Mouse (Mus musculus) activated CD4-positive, CD25-positive, alpha-beta regulatory T cell, adult 4 months (primary cell): ENCODE data around the gene Hdgfl2. TPM values are rescaled to one million over a fixed set of nuclear protein-coding genes. Genes with fewer than 3 reads are reported as not detected.
"Not testable (repeated sequence)": the region's sequence is repeated elsewhere in the genome, so short reads cannot be mapped to it uniquely, and the experiment has no call there.

Experiments used
- ATAC-seq: one replicate; pipeline ENCODE4 v1.8.0; 2017
- polyA plus RNA-seq, 2 experiments: library from polyadenylated mRNA; unstranded; fragments of 100-300 nt; shearing (Covaris generic); gene quantifications; one replicate each; pipeline ENCODE4 v1.2.1; 2017

Gene Hdgfl2
- polyA plus RNA-seq, 2 experiments from 2014 or later, result 35.7 to 44.6 TPM

GRCm38 (mm10) chr17:56062081-56062480, 17.4 kb upstream of the Hdgfl2 start:
- no peak for ATAC-seq

DNA sequence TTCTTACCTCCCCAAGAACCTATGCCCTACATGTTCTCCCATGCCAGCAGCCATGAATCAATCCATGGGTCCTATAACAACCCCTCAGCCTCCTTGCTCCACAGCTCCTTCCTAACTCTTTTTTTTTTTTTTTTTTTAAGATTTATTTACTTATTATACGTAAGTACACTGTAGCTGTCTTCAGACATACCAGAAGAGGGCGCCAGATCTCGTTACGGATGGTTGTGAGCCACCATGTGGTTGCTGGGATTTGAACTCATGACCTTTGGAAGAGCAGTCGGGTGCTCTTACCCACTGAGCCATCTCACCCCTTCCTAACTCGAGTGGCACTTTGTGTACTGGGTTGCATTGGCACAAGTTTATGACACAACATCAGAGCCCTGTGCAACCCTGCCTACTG, 13.7 kb upstream of the Hdgfl2 start:
- ATAC-seq, result not testable (repeated sequence)

DNA sequence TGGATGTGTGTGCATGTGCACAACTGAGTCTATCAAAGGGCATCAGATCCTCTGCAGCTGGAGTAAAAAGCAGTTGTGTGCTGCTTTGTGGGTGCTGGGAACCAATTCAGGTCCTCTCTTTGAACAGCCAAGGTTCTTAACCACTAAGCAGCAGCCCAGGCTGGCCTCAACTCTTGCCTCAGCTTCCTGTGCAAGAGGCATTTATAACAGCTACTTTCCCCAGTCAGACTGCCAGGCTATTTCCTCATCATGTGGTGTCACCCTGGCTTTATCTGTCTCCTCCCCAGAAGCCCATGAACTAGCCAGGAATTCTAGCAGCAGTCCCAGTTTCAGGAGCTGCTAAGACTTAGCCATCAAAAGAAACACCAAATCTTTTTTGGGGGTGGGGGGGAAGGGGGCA, 13.0 kb upstream of the Hdgfl2 start:
- ATAC-seq, result no peak

DNA sequence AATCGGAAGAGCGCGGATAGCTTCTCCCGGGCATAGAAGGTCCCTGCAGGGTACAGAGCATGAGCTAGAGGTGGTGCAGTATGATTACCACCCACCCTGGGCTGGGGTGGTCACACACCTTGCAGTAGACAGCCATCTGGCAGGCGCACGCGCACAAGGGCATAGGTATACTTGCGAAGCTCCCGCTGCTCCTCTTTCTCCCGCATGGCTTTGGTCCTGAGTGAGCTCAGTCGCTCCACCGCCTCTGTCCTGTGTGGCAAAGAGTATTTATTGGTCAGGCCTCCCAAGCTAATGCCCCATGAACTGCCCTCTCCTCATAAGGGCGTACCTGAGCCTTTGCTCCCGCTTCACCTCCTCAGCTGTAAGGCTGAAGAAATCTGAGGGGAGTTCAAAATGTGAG, 10.4 kb upstream of the Hdgfl2 start:
- ATAC-seq, result no peak

GRCm38 (mm10) chr17:56071126-56071525, 8.3 kb upstream of the Hdgfl2 start:
- ATAC-seq, result no peak

- ATAC-seq, result no peak
Measured at GRCm38 (mm10) chr17:56072243-56072642, 7.2 kb upstream of the Hdgfl2 start.

GRCm38 (mm10) chr17:56074097-56074826, 5.2 kb upstream of the Hdgfl2 start:
- no peak for ATAC-seq

- ATAC-seq, result peak; percentile 49
Measured at GRCm38 (mm10) chr17:56074827-56075208, 4.6 kb upstream of the Hdgfl2 start, which contains the start of gene Ubxn6. Gene Ubxn6 (minus strand): TSS chr17:56075028.

DNA sequence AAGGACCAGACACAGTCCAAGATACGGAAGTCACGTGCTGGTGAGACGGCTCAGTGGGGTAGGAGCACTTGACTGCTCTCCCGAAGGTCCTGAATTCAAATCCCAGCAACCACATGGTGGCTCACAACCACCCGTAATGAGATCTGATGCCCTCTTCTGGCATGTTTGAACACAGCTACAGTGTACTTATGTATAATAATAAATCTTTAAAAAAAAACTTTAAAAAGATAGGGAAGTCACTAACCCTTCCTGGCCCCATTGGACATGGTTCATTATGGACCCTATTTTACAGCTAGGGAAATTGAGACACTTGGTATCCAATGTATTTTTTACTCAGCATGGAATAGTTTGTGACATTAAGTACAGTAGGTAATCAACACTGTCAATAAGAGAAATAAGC, 1.9 kb upstream of the Hdgfl2 start:
- no peak for ATAC-seq

DNA sequence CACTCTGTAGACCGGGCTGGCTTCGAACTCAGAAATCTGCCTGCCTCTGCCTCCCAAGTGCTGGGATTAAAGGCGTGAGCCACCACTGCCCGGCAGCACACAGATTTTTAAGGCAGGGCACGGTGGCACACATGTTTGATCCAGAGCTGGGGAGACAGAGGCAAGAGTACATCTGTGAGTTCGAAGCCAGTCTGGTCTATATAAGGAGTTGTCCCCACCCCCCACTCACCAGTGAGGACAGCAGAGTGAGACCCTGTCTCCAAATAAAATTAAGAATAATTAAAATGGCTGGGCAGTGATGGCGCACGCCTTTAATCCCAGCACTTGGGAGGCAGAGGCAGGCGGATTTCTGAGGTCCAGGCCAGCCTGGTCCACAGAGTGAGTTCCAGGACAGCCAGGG, 1.1 kb upstream of the Hdgfl2 start:
- not testable (repeated sequence) for ATAC-seq

DNA sequence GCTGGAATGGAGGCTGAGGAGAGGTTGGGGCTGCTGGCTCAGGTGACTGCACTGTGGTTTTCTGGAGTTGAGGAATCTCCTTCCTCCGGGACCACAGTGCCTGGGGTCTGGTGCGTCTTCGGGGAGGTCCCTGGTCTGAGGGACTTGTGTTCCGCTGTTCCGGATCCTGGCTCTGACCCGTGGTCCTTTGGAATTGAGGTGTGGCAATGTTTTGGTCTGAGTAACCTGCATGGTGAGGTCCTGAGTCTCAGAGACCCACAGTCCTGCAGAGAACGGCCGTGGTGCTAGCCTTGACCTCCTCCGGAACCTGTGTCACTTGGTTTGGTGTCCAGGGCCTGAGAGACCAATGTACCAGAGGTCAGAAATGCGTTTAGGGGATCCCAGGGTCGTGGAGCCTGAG, 487 bp downstream of the Hdgfl2 start:
- ATAC-seq, result no peak

- ATAC-seq, result no peak
Measured at GRCm38 (mm10) chr17:56080781-56081585, 1.5 kb downstream of the Hdgfl2 start.

- no peak for ATAC-seq
Measured at GRCm38 (mm10) chr17:56092312-56092711, 12.9 kb downstream of the Hdgfl2 start.

- ATAC-seq, result no peak
Measured at GRCm38 (mm10) chr17:56092794-56093193, 13.4 kb downstream of the Hdgfl2 start.

- ATAC-seq, result no peak
Measured at GRCm38 (mm10) chr17:56096883-56097282, 17.4 kb downstream of the Hdgfl2 start.

DNA sequence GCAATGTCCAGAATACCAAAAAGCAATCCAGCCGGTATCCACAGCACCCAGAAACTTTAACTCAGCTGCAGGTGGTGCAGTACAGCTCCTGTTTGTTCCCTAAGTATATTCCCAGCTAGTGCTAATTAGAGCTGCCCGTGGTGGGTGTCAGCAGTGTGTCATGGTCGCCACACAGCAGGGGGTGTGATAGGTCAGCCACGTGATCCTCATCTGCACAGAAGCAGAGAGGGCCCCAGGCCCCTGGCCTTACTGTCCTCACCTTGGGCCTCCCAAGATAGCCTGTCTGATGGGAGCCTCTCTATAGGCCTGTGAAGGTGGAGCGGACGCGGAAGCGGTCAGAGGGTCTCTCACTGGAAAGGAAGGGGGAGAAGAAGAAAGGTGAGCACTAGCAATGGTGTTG, 18.7 kb downstream of the Hdgfl2 start:
- ATAC-seq, result no peak

DNA sequence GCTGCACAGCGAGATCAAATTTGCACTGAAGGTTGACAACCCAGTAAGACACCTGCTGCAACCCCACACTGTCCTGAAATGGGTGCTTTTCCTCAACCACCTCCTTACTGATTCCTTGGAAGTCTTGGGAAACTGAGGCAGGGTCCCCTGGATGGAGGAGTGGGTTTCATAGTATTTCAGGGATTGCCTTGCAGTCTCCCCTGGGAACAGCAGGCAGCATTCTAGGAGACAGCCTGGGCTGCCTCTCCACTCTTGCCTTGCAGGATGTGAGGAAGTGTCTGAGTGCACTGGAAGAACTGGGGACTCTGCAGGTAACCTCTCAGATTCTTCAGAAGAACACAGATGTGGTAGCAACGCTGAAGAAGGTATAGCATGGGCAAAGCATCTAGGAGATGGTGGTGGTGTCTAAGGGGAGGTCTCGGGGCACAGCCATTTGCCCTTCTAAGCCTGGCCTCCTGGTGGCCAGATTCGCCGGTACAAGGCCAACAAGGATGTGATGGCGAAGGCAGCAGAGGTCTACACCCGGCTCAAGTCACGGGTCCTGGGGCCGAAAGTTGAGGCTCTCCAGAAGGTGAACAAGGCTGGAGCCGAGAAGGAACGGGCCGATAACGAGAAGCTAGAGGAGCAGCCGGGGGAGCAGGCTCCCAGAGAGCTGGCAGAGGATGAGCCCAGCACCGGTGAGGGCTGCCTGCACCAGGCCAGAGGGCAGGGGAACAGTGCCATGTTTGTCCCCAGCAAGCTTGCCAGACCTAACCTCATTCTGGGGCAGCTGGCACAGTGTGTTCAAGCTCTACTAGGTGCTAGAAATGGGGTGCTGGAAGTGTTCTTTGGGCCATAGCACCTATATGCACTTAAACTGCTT, 19.5 kb downstream of the Hdgfl2 start:
- no peak for ATAC-seq

DNA sequence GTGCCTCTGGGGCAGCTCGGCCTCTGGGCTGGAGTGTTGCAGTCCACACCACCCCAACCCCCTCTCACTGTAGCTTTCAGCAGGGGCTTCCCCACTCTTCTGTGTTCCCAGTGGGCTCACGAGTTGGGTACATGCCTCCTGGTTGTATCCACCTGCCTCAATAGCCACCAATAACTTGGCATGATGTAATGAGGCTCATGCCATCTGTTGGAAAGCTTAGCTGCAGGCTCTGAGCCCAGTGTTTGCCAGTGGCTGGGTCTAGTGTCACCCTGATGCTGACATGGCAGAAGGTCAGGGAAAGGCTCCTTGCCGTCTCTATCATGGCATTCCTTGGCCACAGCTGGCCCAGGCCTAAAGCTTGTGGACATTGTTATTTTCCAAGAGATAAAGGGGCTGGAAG, 21.4 kb downstream of the Hdgfl2 start:
- no peak for ATAC-seq

DNA sequence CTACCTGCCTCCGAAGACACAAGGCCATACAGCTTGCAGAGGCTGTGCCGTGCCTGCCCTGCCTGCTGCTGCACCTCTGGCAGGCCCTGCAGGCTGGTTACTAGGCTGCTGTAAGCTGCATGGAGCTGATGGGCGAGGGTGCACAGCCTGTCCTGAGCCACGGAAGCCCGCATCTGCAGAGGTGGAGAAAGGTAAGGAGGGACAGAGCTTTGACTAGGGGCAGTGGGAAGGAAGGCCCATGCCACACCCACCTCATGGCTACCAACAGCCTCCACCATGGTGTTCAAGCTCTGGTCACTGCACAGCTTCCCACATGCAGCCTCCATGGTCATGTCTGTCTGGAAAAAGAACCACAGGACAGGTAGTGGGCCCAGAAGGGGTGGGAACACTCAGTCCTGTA, 22.7 kb downstream of the Hdgfl2 start:
- no peak for ATAC-seq

DNA sequence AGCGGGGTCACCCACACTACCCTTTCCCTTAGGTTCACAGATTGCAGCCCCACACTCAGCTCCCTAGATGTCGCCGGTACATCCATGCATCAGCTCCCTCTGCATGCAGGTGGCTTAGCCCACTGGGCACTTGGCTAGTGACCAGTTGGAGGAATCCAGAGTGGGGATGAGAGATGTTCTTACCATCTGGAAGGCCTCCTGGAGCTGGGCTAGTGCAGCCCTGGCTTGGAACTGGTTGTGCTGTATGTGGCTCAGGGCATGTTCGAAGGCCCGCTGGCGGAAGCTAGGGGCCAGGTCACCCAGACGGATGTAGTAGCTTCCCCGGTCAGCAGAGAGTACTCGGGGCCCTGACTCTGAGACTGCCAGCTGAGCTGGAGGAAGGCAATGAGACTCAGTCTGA, 23.5 kb downstream of the Hdgfl2 start:
- no peak for ATAC-seq

DNA sequence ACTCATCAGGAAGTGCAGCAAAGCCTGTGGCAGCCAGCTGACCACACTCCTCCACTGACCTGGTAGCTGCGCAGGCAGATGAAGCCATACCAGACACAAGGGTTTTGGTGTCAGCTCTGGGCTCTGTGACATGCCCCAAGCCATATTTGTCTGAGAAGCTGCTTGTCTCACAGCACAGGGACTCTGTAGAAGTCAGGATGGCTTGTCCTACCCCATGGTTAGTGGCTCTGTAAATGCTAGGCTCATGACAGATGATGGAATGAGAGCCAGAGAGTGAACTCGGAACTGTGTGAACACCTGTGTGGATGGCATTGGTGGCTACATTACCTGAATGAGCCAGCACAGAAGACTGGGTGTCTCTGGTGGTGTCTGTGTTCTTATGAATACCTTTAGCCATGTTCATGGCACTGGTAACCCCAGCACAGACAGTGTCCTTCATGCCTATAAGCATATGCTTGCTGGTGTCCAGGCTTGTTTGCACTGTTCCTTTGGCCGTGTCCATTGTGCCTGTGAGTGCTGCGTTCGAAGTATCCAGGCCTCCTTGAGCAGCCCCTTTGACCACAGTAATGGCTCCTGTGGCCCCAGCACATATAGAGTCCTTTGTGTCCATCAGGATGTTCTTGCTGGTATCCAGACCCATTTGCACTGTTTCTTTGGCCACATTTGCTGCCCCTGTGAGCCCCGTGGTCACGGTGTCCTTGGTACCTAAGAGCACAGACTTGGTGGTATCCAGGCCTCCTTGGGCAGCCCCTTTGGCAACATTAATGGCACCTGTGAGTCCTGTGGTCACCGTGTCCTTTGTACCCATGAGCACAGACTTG, 24.2 kb downstream of the Hdgfl2 start:
- ATAC-seq, result no peak

- not testable (repeated sequence) for ATAC-seq
Measured at GRCm38 (mm10) chr17:56104821-56105220, 25.4 kb downstream of the Hdgfl2 start.
